In genomic region chr1:37719761-37720640, GRCm38 (mm10) we compare ENCODE assay signal across 8 mouse cellular contexts. TPM values are rescaled to one million over a fixed set of nuclear protein-coding genes. Genes with fewer than 3 reads are reported as not detected.
DNase-seq lines count a peak whose midpoint lies in the region; TF ChIP-seq lines count a peak whose summit lies in the region.

Gene 2010300C02Rik, minus strand, starts transcription at chr1:37720085.

- peak; percentile 52; the same call in 1 of the 2 replicates for TF ChIP-seq CTCF in cerebellum, adult 2 months (IDR thresholded peaks at IDR 0.05; ENCODE audit: borderline replicate concordance, insufficient read depth, low read depth, low read length)

- 0 out of 2 replicates have a peak, but pooled peaks have one; percentile 23 for TF ChIP-seq POLR2A in cerebellum, adult 2 months (IDR thresholded peaks at IDR 0.05; ENCODE audit: borderline replicate concordance, insufficient read depth, low read length)

- H3K27ac ChIP-seq in cerebellum, adult 2 months (ENCODE audit: insufficient read depth, low read length) = peak within 1 kb of the TSS; percentile 35
- no peak within 1 kb of the TSS for H3K27ac ChIP-seq in macrophage

- no peaks in the 10 kb centered on the region for H3K36me3 ChIP-seq in macrophage (ENCODE audit: inconsistent target)

- H3K4me3 ChIP-seq in cerebellum, adult 2 months (replicated peaks; ENCODE audit: insufficient read depth, low read depth, low read length) = peak within 1 kb of the TSS; percentile 84
- H3K4me3 ChIP-seq in macrophage (ENCODE audit: inconsistent target) = peak within 1 kb of the TSS; percentile 6; the same call in 1 of the 2 replicates

- H3K79me2 ChIP-seq in macrophage (ENCODE audit: inconsistent target) = no peaks in the 10 kb centered on the region

- WGBS in cerebellum, adult 2 months = 1% methylated on average over 65 of the region's 69 CpGs
- 3% methylated on average over 66 of the region's 69 CpGs for WGBS in macrophage (ENCODE audit: missing documents)

- intact Hi-C loops in left cerebral cortex, postnatal 10 days (cut with DNase I) = loop anchor here (5.0 kb wide), 1 partner anchor 43 kb away; no protein-coding TSS in a partner anchor

- no peaks in the 10 kb centered on the region for H3K4me1 ChIP-seq in cerebellum, adult 2 months (ENCODE audit: control insufficient read depth, insufficient read depth, low read length)

- no peaks in the 10 kb centered on the region for H3K27me3 ChIP-seq in cerebellum, adult 2 months (ENCODE audit: control insufficient read depth, insufficient read depth, low read length)

- DNase-seq in ZHBTc4 (ENCODE audit: low read depth, low spot score) = peak; percentile 75
- peak; percentile 80 to 82 for DNase-seq in cerebellum, adult 2 months
- DNase-seq in forelimb bud, embryonic 11.5 days (ENCODE audit: low read depth, low spot score) = peak; percentile 20
- DNase-seq in induced T-regulatory cell, adult 2 months (ENCODE audit: low read depth) = peak; percentile 27
- DNase-seq in left cerebral cortex, postnatal 10 days (ENCODE audit: extremely low spot score in 1 of 2, low spot score in 2 of 2) = peak; percentile 52 to 88
- DNase-seq in right cerebral cortex, postnatal 10 days (ENCODE audit: low spot score in 2 of 2) = peak; percentile 85 to 88
- DNase-seq in c-Kit-positive CD71-positive TER-119-positive erythroid progenitor cells, embryonic 14.5 days (ENCODE audit: low spot score) = no peak

RNA-seq across cellular contexts. Expression of gene 2010300C02Rik, which starts in this region (rescaled TPM):
- 21.7 and 24.0 TPM in 2 replicates for polyA plus RNA-seq in cerebellum, adult 2 months (2012; rRNA removed)
- total RNA-seq in left cerebral cortex, postnatal 10 days (2021) = 100 to 1,000 TPM; 106 to 122 TPM
- under 1 TPM in 1 of 26 experiments, not detected in 25; 0.20 TPM for total RNA-seq in macrophage (2018; cell fraction: chromatin; rRNA removed)
- total RNA-seq in macrophage (2018; cell fraction: cytosol; rRNA removed) = under 1 TPM in 3 of 26 experiments, not detected in 23; under 0.01 to 0.05 (median 0.04) TPM
- total RNA-seq in macrophage (2018; cell fraction: nucleus; rRNA removed) = not detected
- not detected in 3 replicates for polyA plus RNA-seq in macrophage (2018)

Comparison
In these comparisons a context has a peak if more than half of its experiments do, and no peak if none do; other contexts are left out.
1. RNA of gene 2010300C02Rik (polyA plus RNA-seq): 21.7 to 24.0 TPM in cerebellum, adult 2 months; not detected in macrophage; every median in the first group is over 10 times any median in the second.